Mouse (Mus musculus) MEL (cell line): Measurements from ENCODE around the gene Cux1. TPM values are rescaled to one million over a fixed set of nuclear protein-coding genes. Genes with fewer than 3 reads are reported as not detected.
A peak's percentile ranks its signal among the peaks of the same experiment; 100 is the strongest.

Source experiments
- DNase-seq: peaks from one replicate; pipeline ENCODE4 v3.0.0; 2011; ENCODE audit warnings: low read depth, low spot score
- H3K27ac ChIP-seq: 2 replicates; pipeline ENCODE4 v1.5.1; 2012; ENCODE audit warnings: low read depth, mild to moderate bottlenecking, control low read depth, low read length, moderate library complexity; ENCODE audit not compliant: control insufficient read depth
- H3K27me3 ChIP-seq, 2 experiments: fragments of 150-350 bp in 1 of 2; sonication (generic) in 1 of 2; 2 replicates each; pipeline ENCODE4 v1.6.1; 2012; ENCODE audit warnings: low read length in 2 of 2, mild to moderate bottlenecking in 2 of 2, improper control_type of control experiment in 1 of 2, moderate library complexity in 1 of 2; ENCODE audit not compliant: insufficient read depth in 2 of 2, control insufficient read depth in 1 of 2
- H3K36me3 ChIP-seq, 2 experiments: 2 replicates each; pipeline ENCODE4 v1.6.1; 2012 to 2014; ENCODE audit warnings: low read length in 2 of 2, improper control_type of control experiment in 1 of 2, inconsistent platforms in 1 of 2, mild to moderate bottlenecking in 1 of 2; ENCODE audit not compliant: insufficient read depth in 2 of 2, control insufficient read depth in 1 of 2
- H3K4me1 ChIP-seq, 2 experiments: fragments of 150-350 bp in 1 of 2; sonication (generic) in 1 of 2; 2 replicates each; pipeline ENCODE4 v1.6.1; 2012; ENCODE audit warnings: low read length in 2 of 2, improper control_type of control experiment in 1 of 2, mild to moderate bottlenecking in 1 of 2; ENCODE audit not compliant: insufficient read depth in 2 of 2, control insufficient read depth in 1 of 2
- H3K4me3 ChIP-seq, 2 experiments: fragments of 150-350 bp in 1 of 2; sonication (generic) in 1 of 2; 2 replicates each; pipeline ENCODE4 v1.5.1; 2012; ENCODE audit warnings: low read depth in 2 of 2, low read length in 2 of 2, mild to moderate bottlenecking in 2 of 2, moderate library complexity in 2 of 2, control low read depth in 1 of 2, improper control_type of control experiment in 1 of 2; ENCODE audit not compliant: control insufficient read depth in 1 of 2, insufficient read depth in 1 of 2
- H3K79me2 ChIP-seq: 2 replicates; pipeline ENCODE4 v1.6.1; 2012; ENCODE audit warnings: mild to moderate bottlenecking, low read length, moderate library complexity; ENCODE audit not compliant: control insufficient read depth, poor library complexity, insufficient read depth
- H3K9ac ChIP-seq: 2 replicates; pipeline ENCODE4 v1.6.1; 2012; ENCODE audit warnings: low read depth, mild to moderate bottlenecking, control low read depth, low read length, moderate library complexity; ENCODE audit not compliant: control insufficient read depth, poor library complexity, severe bottlenecking
- H3K9me3 ChIP-seq: fragments of 150-350 bp; sonication (generic); replicated peaks from 2 replicates; pipeline ENCODE4 v1.6.1; 2012; ENCODE audit warnings: mild to moderate bottlenecking, low read length, improper control_type of control experiment, moderate library complexity; ENCODE audit not compliant: insufficient read depth
- CHD1 ChIP-seq: IDR thresholded peaks from 2 replicates; pipeline ENCODE4 v1.6.1; 2012; ENCODE audit warnings: low read depth, mild to moderate bottlenecking, inconsistent platforms, low read length, improper control_type of control experiment
- CTCF ChIP-seq, 3 experiments: IDR thresholded peaks in 2 of 3; conservative IDR thresholded peaks in 1 of 3; 2 replicates each; pipeline ENCODE4 v1.5.1; 2011 to 2012; ENCODE audit warnings: low read length in 3 of 3, low read depth in 2 of 3, mild to moderate bottlenecking in 2 of 3, improper control_type of control experiment in 1 of 3, inconsistent platforms in 1 of 3, mixed read lengths in 1 of 3, moderate library complexity in 1 of 3; ENCODE audit not compliant: control insufficient read depth in 1 of 3, insufficient read depth in 1 of 3, poor library complexity in 1 of 3, severe bottlenecking in 1 of 3
- EP300 ChIP-seq, 2 experiments: IDR thresholded peaks; 2 replicates each; pipeline ENCODE4 v1.6.1; 2011; ENCODE audit warnings: improper control_type of control experiment in 2 of 2, low read length in 2 of 2, low read depth in 1 of 2, mild to moderate bottlenecking in 1 of 2
- GATA1 ChIP-seq: IDR thresholded peaks from 2 replicates; pipeline ENCODE4 v1.6.1; 2011; ENCODE audit warnings: low read depth, low read length, improper control_type of control experiment
- JUND ChIP-seq: IDR thresholded peaks from 2 replicates; pipeline ENCODE4 v1.6.1; 2011; ENCODE audit warnings: low read depth, mild to moderate bottlenecking, improper control_type of control experiment, low read length
- MAFK ChIP-seq: IDR thresholded peaks from 2 replicates; pipeline ENCODE4 v1.6.1; 2011; ENCODE audit warnings: low read depth, mild to moderate bottlenecking, low read length, improper control_type of control experiment, borderline replicate concordance
- MXI1 ChIP-seq: IDR thresholded peaks from 2 replicates; pipeline ENCODE4 v1.6.1; 2011; ENCODE audit warnings: mild to moderate bottlenecking, low read depth, low read length, improper control_type of control experiment
- MYC ChIP-seq: IDR thresholded peaks from 2 replicates; pipeline ENCODE4 v1.6.1; 2011; ENCODE audit warnings: low read depth, mild to moderate bottlenecking, low read length, improper control_type of control experiment, moderate library complexity
- NELFE ChIP-seq: IDR thresholded peaks from 2 replicates; pipeline ENCODE4 v1.6.1; 2011; ENCODE audit warnings: low read depth, low read length, improper control_type of control experiment
- NRF1 ChIP-seq: IDR thresholded peaks from 2 replicates; pipeline ENCODE4 v1.6.1; 2014; ENCODE audit warnings: low read depth, mild to moderate bottlenecking, inconsistent platforms, low read length, improper control_type of control experiment, moderate library complexity; ENCODE audit not compliant: poor library complexity, insufficient read depth, severe bottlenecking
- POLR2A ChIP-seq, 2 experiments: IDR thresholded peaks; 2 replicates each; pipeline ENCODE4 v1.6.1; 2011 to 2012; ENCODE audit warnings: low read length in 2 of 2, mild to moderate bottlenecking in 2 of 2, control low read depth in 1 of 2, improper control_type of control experiment in 1 of 2, low read depth in 1 of 2, moderate library complexity in 1 of 2; ENCODE audit not compliant: control insufficient read depth in 1 of 2, insufficient read depth in 1 of 2, poor library complexity in 1 of 2
- RAD21 ChIP-seq: IDR thresholded peaks from 2 replicates; pipeline ENCODE4 v1.6.1; 2011; ENCODE audit warnings: mild to moderate bottlenecking, low read depth, low read length, improper control_type of control experiment
- SIN3A ChIP-seq: IDR thresholded peaks from 2 replicates; pipeline ENCODE4 v1.6.1; 2012; ENCODE audit warnings: low read length, improper control_type of control experiment, inconsistent platforms
- SMC3 ChIP-seq: IDR thresholded peaks from 2 replicates; pipeline ENCODE4 v1.6.1; 2011; ENCODE audit warnings: low read depth, low read length, improper control_type of control experiment
- ZMIZ1 ChIP-seq: IDR thresholded peaks from 2 replicates; pipeline ENCODE4 v1.6.1; 2012; ENCODE audit warnings: low read depth, mild to moderate bottlenecking, inconsistent platforms, low read length, improper control_type of control experiment, moderate library complexity
- polyA plus RNA-seq, 2 experiments: library from polyadenylated mRNA; stranded (reverse) in 1 of 2; unstranded in 1 of 2; fragments of >175 nt in 1 of 2; fragments of >200 nt in 1 of 2; gene quantifications; 2 replicates each; pipeline versions ENCODE4 v1.2.1 to v1.2.4; 2012; ENCODE audit warnings: low replicate concordance in 2 of 2, low read depth in 1 of 2; ENCODE audit not compliant: insufficient read length in 2 of 2, insufficient read depth in 1 of 2, missing spikeins in 1 of 2
- total RNA-seq: library from RNA; depleted of rRNA; stranded (reverse); fragments of 300-350 nt; gene quantifications from 2 replicates; pipeline ENCODE4 v1.2.3, GENCODE M21; 2012

Cux1 gene
- total and polyA plus RNA-seq, 3 experiments: 71.1 to 104 TPM; not detected in 1

- TF ChIP-seq MAFK (no peak), NELFE (no peak), MYC (no peak)
- peaks cover 0 to 42% of the 10 kb centered on the region in 2 experiments; a peak in 2 of 4 replicates for H3K36me3 ChIP-seq
- no peak for DNase-seq
These were observed 240.7 kb downstream of the Cux1 start for GRCm38 (mm10) chr5:136326626-136327025.

GRCm38 (mm10) chr5:136324506-136324905 is 242.8 kb downstream of the Cux1 start:
- no peak overlapping the region for H3K9ac ChIP-seq
- no peaks in the 10 kb centered on the region for H3K9me3 ChIP-seq
- no peaks in the 10 kb centered on the region for H3K4me1 ChIP-seq
- H3K79me2 ChIP-seq: no peaks in the 10 kb centered on the region
- TF ChIP-seq ZMIZ1 (no peak), NRF1 (no peak), EP300 (IDR thresholded peaks at IDR 0.05; ENCODE audit: low read depth in 1 of 2, low read length in 2 of 2) (no peak), SIN3A (no peak), JUND (no peak)
- TF ChIP-seq, all 39 proteins: peak for 0
- Histone ChIP-seq H3K27me3 (no peaks in the 10 kb centered on the region), H3K4me3 (no peak overlapping the region), H3K36me3 (peaks cover 0 to 52% of the 10 kb centered on the region in 2 experiments; a peak in 2 of 4 replicates), H3K27ac (no peak overlapping the region)
- no peak for DNase-seq

More at GRCm38 (mm10) chr5:136326626-136327025, 240.7 kb downstream of the Cux1 start:
- no peak overlapping the region for H3K9ac ChIP-seq
- no peak overlapping the region for H3K27ac ChIP-seq
- no peaks in the 10 kb centered on the region for H3K4me1 ChIP-seq
- H3K4me3 ChIP-seq: no peak overlapping the region
- H3K79me2 ChIP-seq: no peaks in the 10 kb centered on the region
- H3K9me3 ChIP-seq: no peaks in the 10 kb centered on the region
- no peaks in the 10 kb centered on the region for H3K27me3 ChIP-seq

- Histone ChIP-seq H3K36me3 (peaks cover 0 to 58% of the 10 kb centered on the region in 2 experiments; a peak in 2 of 4 replicates), H3K27me3 (no peaks in the 10 kb centered on the region), H3K4me3 (no peak overlapping the region), H3K4me1 (no peaks in the 10 kb centered on the region), H3K27ac (no peak overlapping the region), H3K9me3 (no peaks in the 10 kb centered on the region), H3K9ac (no peak overlapping the region), H3K79me2 (no peaks in the 10 kb centered on the region)
- TF ChIP-seq MAFK (no peak), NELFE (no peak), SMC3 (peak; percentile 45; the same call in 1 of the 2 replicates), CTCF (IDR thresholded peaks at IDR 0.05 in 2 of 3, conservative IDR thresholded peaks at IDR 0.05 in 1 of 3; ENCODE audit: control insufficient read depth in 1 of 3, insufficient read depth in 1 of 3, low read depth in 2 of 3, low read length in 3 of 3, poor library complexity in 1 of 3, severe bottlenecking in 1 of 3) (peak; percentile 39 to 46 (median 42); a peak in 5 of 6 replicates), MXI1 (no peak), GATA1 (no peak), CHD1 (no peak), POLR2A (IDR thresholded peaks at IDR 0.05; ENCODE audit: control insufficient read depth in 1 of 2, insufficient read depth in 1 of 2, low read depth in 1 of 2, low read length in 2 of 2, poor library complexity in 1 of 2) (no peak), RAD21 (peak; percentile 9)
- DNase-seq: peak; percentile 28
These were observed 245.9 kb downstream of the Cux1 start for GRCm38 (mm10) chr5:136321378-136321777.
